Mouse (Mus musculus) brain, embryonic 18.5 days (tissue): ENCODE results near the gene Trim50.
A peak's percentile ranks its signal among the peaks of the same experiment; 100 is the strongest.
"Not testable (repeated sequence)": the region's sequence is repeated elsewhere in the genome, so short reads cannot be mapped to it uniquely, and the experiment has no call there.

Experiments used
- DNase-seq: peaks from one replicate; pipeline ENCODE4 v3.0.0-alpha.2; 2012; ENCODE audit warnings: low read depth, low spot score

Trim50 gene

DNA sequence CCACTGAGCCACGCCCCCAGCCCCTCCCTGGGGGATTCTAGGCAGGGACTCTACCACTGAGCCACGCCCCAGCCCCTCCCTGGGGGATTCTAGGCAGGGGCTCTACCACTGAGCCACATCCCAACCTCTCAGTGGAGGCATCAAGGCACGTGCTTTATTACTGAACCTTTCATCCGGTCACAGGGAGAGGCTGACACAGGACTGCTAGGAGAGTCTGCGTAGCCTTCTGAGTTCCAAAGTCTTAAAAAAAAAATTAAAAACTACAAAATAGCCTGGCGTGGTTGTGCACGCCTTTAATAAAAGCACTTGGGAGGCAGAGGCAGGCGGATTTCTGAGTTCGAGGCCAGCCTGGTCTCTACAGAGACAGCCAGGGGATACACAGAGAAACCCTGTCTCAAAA is 16.1 kb downstream of the Trim50 start:
- not testable (repeated sequence) for DNase-seq

GRCm38 (mm10) chr5:135369787-135370654 is 16.9 kb downstream of the Trim50 start, which contains the start of gene Nsun5:
Gene Nsun5 (plus strand): TSS chr5:135369953.
- DNase-seq, result peak; percentile 86

DNA sequence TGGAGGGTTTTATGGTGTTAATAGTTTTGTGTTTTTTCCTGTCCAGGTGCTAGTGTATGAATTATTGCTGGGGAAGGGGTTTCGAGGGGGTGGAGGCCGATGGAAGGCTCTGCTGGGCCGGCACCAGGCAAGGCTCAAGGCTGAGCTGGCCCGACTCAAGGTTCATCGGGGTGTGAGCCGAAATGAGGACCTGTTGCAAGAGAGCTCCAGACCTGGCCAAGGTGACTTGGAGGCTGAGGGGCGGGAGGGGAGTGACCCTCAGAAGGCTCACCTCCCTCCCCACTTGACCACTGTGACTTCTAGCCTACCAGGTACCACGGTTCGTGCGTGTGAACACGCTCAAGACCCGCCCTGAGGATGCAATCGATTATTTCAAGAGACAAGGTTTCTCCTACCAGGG is 18.1 kb downstream of the Trim50 start:
- no peak for DNase-seq

DNA sequence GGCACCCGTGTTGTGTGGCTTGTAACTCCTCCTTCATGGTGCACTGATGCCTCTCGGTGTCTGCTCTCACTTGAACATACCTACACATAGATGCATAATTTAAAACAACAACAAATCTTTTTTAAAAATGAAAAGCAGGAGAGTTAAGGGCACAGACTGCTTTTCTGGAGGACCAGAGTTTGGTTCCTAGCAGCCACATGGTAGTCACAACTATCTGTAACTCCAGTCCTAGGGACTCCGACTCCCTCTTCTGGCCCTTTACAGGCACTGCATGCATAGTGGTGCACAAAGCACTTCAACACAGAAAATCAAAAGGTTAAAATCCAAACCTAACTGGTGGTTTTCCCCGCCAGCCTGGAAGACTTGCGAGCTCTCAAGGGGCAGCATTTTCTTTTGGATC is 20.5 kb downstream of the Trim50 start:
- DNase-seq, result no peak

- DNase-seq, result no peak
These were observed 22.1 kb downstream of the Trim50 start for GRCm38 (mm10) chr5:135375167-135375566.

DNA sequence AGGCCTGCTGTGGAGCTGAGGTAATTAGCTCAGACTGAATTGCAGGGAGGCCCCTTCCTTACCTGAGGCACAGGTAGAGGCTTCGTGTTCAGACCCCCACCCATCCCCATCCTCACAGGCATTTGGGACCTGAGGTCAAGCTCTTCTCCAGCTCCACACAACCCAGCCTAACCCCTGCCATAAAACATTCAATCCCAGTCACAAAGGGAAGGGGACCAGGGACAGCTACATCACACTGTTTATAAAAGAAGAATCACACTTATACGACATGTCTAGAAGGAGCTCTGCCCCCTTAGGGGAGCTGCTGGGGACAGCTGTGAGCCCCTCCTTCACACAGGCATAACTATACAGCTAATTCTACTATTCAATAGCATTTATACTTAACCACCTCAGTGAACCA is 23.2 kb downstream of the Trim50 start:
- no peak for DNase-seq

GRCm38 (mm10) chr5:135380681-135381080 is 27.6 kb downstream of the Trim50 start:
- DNase-seq, result no peak

DNA sequence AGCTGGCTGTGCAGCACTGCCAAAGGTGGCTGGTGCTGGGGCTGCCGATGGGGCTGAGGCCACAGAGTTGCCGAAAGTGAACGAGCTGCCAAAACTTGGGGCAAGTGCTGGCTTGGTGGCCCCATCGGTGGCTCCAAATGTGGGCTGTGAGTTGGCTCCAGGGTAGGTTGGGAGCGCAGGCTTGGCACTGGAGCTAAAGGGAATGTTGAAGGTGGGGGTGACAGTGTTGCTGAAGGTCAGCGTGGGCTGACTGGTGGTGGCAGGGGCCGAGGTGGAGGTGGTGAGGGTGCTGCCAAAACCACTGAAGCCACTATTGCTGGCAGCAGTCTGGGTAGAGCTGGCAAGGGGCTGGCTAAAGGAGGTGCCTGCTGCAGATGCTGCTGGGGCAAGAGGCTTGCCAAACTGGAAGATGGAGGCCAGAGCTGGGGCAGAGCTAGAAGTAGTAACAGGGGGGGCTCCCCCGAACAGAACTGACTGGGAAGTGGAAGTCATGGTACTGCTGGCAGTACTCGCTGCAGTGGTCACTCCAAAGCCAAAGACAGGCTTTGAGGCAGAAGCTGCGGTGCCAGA is 28.3 kb downstream of the Trim50 start:
- DNase-seq, result no peak

GRCm38 (mm10) chr5:135382746-135383145 is 29.7 kb downstream of the Trim50 start:
- no peak for DNase-seq

- no peak for DNase-seq
These were observed 30.7 kb downstream of the Trim50 start for GRCm38 (mm10) chr5:135383771-135384170.

GRCm38 (mm10) chr5:135394004-135394823 is 41.1 kb downstream of the Trim50 start, which contains the start of gene Pom121:
Gene Pom121 (minus strand): TSS chr5:135394546.
- peak; percentile 66 for DNase-seq

DNA sequence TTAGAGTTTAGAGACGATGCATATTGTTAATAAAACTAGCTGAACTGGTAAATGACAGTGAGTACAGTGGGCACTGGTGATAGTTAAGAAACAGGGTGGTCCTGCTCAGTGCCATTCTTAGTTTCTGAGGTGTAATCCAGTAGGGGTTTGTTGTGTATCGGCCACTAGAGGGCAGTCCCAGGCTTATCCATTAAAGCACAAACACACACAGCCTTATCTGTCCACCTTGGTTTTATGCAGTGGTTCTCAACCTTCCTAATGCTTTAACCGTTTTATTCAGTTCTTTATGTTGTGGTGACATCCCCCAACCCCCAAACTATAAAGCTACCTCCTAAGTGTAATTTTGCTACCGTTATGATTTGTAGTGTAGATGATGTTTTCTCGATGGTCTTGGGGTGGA is 42.7 kb downstream of the Trim50 start:
- no peak for DNase-seq

DNA sequence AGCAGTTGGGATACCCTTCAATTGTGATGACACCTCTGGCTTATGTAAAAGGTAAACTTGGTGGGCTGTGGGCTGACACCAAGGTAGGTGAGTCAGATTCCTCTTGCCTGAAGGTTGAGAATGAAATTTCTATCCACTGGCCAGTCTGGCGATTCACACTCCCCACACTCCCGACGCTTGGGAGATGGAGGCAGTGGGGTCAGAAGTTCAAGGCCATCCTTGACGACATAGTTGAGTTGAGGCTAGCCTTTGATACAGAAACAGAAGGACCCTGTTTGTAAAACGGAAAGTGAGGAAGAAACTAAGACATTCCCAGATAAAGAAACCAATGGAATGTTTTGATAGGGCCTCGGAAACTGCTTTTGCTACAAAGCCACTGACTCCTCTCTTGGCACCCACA is 46.3 kb downstream of the Trim50 start:
- no peak for DNase-seq

DNA sequence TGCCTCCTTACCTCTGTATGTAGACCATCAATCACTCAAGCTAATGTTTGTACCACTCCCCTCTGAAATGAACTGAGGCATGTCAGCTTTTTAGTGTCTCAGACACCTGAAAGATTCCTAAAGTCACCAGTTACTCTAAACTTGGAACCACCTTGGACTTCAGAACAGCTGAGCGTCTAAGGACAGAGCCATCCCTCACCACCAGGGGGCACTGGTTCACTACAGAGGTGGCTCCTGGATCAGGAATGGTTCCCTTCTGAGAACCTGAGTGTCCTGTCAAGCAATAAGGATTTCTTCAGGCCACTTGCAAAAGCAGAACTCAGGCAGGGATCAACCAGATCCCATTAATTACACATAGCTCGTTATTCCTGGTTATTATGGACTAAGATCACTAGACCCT is 47.1 kb downstream of the Trim50 start:
- DNase-seq, result no peak

- peak; percentile 63 for DNase-seq
These were observed 51.5 kb downstream of the Trim50 start for GRCm38 (mm10) chr5:135404623-135405022.

DNA sequence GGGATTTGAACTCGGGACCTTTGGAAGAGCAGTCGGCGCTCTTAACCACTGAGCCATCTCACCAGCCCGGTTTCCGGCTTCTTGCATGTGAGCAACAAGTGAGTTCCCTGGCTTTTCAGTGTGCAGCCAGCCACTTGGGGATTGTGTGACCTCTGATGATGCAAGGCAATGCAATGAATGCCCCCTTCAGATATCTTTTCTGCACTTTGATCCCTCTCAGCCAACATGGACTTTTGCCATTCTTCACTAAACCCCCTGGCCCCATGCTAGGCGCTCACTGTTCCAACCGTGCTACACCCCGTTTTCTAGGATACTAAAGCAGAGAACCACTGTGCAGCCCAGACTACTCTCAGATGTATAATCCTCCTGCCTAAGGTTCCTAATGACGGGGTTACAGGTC is 52.3 kb downstream of the Trim50 start:
- DNase-seq, result no peak

GRCm38 (mm10) chr5:135408114-135408513 is 55.0 kb downstream of the Trim50 start:
- no peak for DNase-seq

DNA sequence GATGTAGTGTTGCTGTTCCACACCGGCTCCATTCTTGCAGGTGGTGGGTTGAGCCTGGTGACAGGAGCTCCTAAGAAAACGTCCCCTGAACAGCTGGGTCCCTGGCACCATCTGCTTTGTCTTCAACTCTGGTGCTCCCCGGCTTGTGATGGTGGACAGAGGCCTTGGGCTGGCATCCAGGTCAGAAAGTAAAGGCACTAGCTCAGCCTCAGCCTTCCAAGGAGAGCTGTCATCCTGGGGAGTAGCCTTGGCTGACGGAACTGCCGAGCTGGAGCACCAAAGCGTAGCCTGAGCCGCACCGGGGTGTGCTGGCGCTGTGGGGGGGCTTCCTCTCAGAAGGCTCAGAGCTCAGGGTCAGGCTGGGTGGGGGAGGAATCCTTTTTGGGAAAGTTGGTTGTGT is 57.2 kb downstream of the Trim50 start:
- no peak for DNase-seq
